Mouse (Mus musculus) gastrocnemius, adult 2 months (tissue): ENCODE results near the gene Cd3d. TPM values are rescaled to one million over a fixed set of nuclear protein-coding genes. Genes with fewer than 3 reads are reported as not detected.
"Not testable (repeated sequence)": the region's sequence is repeated elsewhere in the genome, so short reads cannot be mapped to it uniquely, and the experiment has no call there.

ENCODE experiments used
- DNase-seq: peaks from one replicate; pipeline ENCODE4 v3.0.0; 2022
- H3K27ac ChIP-seq: fragments of 200-600 bp; 2 replicates; pipeline ENCODE4 v1.8.1; 2022; ENCODE audit warnings: mild to moderate bottlenecking
- H3K4me3 ChIP-seq: fragments of 200-600 bp; 2 replicates; pipeline ENCODE4 v1.8.1; 2022; ENCODE audit warnings: mild to moderate bottlenecking, moderate library complexity
- CTCF ChIP-seq: fragments of 200-600 bp; IDR thresholded peaks from 2 replicates; pipeline ENCODE4 v1.8.1; 2022; ENCODE audit warnings: antibody characterized with exemption, mild to moderate bottlenecking, moderate library complexity
- intact Hi-C: fragments of 180-260 bp; cut with DNase I; formaldehyde crosslinking; loops from one replicate; pipeline ENCODE4 v1.15.1; 2025
- long read RNA-seq, 2 experiments: library from polyadenylated mRNA; stranded (forward); transcript quantifications; one replicate each; pipeline ENCODE4 v2.0.0; 2021
- total RNA-seq, 2 experiments: library from RNA; stranded (reverse); gene quantifications; 2 replicates each; pipeline ENCODE4 v1.2.3; 2021

Gene Cd3d
- total RNA-seq, result not detected
- long read RNA-seq, experiment 1, result 0 reads
- long read RNA-seq, experiment 2, result 0 reads

DNA sequence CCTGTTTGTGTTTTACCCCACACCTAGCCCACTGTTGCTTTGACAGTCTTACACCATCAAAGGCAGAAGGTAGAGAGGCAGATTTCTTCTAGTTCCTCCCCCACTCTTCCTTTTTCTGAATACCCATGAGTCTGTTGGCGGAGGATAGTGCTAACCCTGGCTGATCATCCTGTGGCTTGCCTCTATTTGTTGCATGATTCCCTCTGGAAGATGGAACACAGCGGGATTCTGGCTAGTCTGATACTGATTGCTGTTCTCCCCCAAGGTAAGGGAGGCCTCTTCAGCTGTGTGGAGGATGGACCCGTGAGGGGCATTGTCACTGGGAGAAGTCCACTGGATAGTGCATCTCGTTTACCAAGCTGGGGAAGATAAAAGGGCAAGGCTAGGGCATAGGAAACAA, at the start of gene Cd3d:
Gene Cd3d, plus strand, starts transcription at position 111 of the 400 bp plus-strand sequence.
- DNase-seq, result no peak
- intact Hi-C loops, result no loop called here
- Histone ChIP-seq H3K4me3 (no peak within 1 kb of the TSS), H3K27ac (no peak within 1 kb of the TSS)
- TF ChIP-seq CTCF, result no peak

DNA sequence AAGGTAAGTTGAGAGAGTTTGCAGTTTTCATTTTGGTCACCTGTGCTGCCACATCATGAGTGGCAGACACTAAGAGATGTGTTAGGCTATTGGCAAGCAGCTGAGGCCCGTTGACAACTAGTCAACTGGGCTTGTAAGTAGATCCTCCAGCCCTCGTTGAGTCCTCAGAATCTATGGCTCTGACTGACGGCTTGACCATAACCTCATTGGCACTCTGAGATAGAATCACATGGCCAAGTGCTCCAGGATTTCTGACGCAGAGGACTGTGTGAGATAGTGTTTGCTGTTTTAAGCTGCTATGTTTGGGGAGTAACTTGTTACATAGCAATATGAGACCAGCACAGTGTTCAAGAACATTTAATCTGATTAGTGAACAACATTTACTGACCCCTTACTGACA, 39.8 kb upstream of the Cd3d start:
- H3K4me3 ChIP-seq, result no peak overlapping the region
- no peak for TF ChIP-seq CTCF
- intact Hi-C loops, result no loop called here
- H3K27ac ChIP-seq, result peak overlapping the region; percentile 97
- peak; percentile 80 for DNase-seq

DNA sequence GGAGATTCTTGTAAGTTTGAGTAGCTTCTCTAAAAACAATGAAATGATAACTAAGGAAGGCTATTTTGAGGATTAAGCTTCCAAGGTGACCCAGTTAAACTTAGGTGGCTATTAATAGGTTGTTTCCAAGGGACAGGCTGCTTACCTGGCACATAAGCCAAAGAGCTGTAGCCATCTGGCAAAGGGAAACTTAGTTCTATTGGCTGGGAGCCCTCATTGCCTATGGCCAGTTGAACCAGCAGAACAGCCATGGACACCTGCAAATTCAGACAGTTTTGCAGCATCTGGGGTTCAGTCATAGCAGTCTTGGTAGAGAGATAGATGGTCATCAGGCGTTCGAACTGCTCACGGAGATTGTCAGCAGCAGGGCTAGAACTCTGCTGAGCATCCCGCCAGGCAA, 39.2 kb upstream of the Cd3d start:
- no peak for TF ChIP-seq CTCF
- intact Hi-C loops, result no loop called here
- Histone ChIP-seq H3K4me3 (peak overlapping the region; percentile 32), H3K27ac (peak overlapping the region; percentile 97)
- peak; percentile 72 for DNase-seq

DNA sequence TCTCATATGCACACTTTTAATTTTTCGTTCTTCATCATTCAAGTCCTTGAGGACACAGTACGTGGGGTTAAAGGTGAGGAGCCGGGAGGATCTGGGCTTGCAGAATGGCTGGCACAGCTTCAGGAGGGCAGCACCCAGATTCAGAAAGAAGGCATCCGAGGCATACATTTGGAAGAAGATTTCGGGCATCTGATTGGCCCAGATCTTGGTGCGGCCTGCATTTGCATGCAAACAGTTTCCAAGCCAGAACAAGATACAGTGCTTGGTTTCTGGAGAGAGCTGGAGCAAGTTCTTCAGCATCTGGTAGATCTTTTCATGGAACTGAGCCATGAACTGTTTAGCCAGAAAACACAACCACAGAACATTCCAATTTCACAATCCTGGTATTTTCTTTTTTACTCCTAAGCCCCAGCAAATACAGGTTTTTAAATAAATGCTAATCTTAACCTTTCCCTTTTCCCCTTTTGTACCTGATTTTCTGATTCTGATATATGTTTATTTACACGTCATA, 35.3 kb upstream of the Cd3d start:
- intact Hi-C loops, result no loop called here
- no peak overlapping the region for H3K4me3 ChIP-seq
- no peak for DNase-seq
- no peak for TF ChIP-seq CTCF
- H3K27ac ChIP-seq, result peak overlapping the region; percentile 97

DNA sequence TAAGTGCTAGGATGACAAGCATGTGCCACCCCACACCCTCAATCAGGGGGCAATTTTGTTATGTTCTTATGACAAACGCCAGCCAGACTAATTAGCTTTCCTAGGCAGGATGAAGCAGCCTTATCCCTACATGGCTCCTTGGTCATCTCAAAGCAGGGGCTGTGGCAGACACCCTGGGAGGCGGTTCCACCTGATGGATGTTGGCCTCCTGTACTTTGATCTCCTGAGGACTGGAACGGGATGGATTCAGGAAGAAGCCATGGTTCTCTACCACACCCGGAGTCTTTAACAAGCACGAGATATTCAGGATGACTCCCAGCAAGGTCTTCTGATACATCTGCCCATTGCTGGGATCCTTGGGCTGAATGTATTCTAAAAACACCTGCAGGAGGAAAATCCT, 33.8 kb upstream of the Cd3d start:
- H3K4me3 ChIP-seq, result no peak overlapping the region
- no peak for DNase-seq
- no peak for TF ChIP-seq CTCF
- H3K27ac ChIP-seq, result no peak overlapping the region; the same call in 1 of the 2 replicates
- intact Hi-C loops, result no loop called here

DNA sequence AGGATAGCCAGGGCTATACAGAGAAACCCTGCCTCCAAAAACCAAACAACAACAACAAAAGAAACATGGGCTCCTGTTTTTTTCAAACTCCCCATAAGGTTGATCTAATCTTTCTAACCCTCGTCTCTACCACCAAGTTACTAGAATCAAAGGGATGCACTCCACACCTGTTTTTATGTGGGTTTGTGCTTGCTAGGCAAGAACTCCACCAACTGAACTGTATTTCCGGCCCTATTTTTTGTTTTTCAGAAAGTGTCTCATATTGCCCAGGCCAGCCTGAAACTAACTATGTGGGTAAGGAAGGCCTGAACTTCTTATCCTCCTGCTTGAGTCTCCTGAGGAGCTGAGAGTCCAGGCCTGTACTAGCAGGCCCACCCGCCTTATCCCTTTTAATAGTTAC, 27.2 kb upstream of the Cd3d start:
- TF ChIP-seq CTCF, result no peak
- no peak overlapping the region for H3K27ac ChIP-seq
- no peak overlapping the region for H3K4me3 ChIP-seq
- no peak for DNase-seq
- intact Hi-C loops, result no loop called here

DNA sequence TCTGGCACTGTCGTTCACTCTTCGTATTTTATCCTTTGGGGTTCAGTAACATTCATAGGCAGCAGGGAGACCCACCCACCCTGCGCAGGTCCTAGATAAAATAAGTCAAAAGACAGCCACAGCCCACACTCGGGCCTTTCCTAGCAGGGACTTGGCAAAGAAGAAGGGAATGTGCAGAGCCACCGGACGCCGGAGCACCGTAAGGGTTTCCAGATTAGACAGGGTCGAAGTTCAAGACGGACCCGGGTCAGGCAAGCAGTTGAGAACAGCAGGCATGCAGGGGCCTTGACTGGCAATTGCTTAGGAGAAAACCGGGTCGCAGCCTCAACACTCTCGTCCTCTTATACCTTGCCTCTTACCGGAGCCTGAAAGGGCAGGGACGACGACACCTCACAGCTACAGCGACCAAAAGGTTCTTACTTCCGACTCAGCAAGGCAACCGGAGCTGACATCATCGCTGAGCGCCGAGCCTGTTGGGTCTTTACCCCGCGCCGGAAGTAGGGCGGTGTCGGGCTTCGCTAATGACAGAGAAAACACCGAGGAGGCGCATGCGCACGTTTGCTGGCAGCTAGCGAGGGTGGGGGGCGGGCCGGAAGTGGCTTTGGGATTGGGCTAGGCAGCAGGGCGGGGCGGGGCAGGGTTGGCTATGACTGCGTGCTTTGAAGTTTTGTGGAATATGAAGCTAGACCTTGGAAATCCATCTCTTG, 16.3 kb upstream of the Cd3d start, which contains the start of gene Ube4a:
Gene Ube4a, minus strand, starts transcription at position 475 of the 707 bp plus-strand sequence.
- DNase-seq, result peak; percentile 99
- peak within 1 kb of the TSS; percentile 98 for H3K27ac ChIP-seq
- peak within 1 kb of the TSS; percentile 86 for H3K4me3 ChIP-seq
- no peak for TF ChIP-seq CTCF
- intact Hi-C loops, result loop anchor here (5.0 kb wide), 1 partner anchor 43 kb away; the partner anchor contains the start of gene Atp5l

DNA sequence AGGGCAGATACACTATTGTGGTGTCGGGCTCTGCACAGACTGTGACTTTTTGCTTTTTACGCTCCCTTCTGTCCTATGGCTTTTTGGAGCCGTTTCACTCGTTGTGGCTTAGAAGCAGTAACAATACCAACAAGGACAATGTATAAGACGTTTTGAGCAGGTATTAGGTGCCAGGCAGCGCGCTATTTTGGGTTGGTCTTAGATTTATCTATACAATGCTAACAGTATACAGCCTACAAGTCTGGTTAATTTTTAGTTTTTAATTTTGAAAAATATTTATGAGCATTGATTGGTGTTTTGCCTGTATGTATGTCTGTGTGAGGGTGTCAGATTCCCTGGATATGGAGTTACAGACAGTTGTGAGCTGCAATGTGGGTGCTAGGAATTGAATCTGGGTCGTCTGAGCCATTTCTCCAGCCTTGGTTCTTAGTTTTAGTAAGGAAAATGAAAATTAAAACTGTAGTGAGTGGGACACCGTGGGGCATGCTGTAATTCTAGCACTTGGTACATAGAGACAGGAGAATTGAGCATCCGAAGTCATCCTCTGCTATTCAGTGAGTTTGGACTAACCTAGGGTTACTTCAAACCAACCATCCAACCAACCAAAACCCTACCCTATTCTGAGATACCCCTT, 15.6 kb upstream of the Cd3d start:
- Histone ChIP-seq H3K4me3 (peak overlapping the region; percentile 86), H3K27ac (peak overlapping the region; percentile 98)
- no peak for DNase-seq
- no peak for TF ChIP-seq CTCF
- intact Hi-C loops, result loop anchor here (5.0 kb wide), 1 partner anchor 44 kb away; the partner anchor contains the start of gene Atp5l

DNA sequence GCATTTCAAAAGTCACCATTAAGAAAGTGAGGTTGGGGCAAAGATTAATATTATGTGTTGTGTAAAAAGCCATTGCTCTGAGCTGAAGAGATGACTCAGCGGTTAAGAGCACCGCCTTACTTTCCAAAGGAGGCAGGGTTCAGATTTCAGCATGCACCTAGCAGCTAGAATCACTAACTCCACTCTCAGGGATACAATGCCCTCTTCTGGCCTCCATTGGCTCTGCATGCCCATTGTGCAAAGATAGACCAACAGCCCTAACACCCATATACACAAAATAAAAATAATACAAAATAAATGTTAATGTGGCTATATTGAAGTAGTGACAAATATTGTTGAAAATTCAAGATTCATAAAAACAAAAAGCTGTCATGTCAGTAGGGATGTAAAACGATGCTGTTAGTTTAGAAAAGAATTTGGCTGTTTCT, 14.8 kb upstream of the Cd3d start:
- intact Hi-C loops, result loop anchor here (1.0 to 5.0 kb wide), 2 partner anchors 45 to 131 kb away; partner anchors contain the start of gene Atp5l

DNA sequence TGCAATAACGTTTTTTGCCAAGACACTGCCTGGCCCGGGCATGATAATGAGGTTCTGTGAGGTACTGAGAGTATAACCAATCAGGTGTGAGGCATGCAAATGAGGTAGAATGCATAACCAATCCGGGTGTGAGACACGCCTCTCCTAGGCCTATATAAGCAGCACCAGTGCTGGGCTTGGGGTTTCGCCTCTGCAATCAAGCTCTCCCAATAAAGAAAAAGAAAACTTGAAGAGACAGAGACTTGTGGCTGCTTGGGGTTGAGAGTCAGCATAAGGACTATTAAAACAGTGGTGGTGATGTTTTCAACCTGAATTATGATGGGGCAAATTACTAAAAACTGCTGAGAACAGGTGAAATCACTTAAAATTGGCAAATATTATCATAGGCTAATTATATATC, 13.8 kb upstream of the Cd3d start:
- not testable (repeated sequence) for DNase-seq, H3K27ac ChIP-seq, H3K4me3 ChIP-seq
- intact Hi-C loops, result loop anchor here (1.0 to 5.0 kb wide), 2 partner anchors 45 to 131 kb away; partner anchors contain the start of gene Atp5l

More for the DNA sequence above, 14.8 kb upstream of the Cd3d start:
- Histone ChIP-seq H3K4me3 (no peak overlapping the region; the same call in 1 of the 2 replicates), H3K27ac (peak overlapping the region; percentile 98)
- TF ChIP-seq CTCF, result peak; percentile 99
- DNase-seq, result peak; percentile 86

DNA sequence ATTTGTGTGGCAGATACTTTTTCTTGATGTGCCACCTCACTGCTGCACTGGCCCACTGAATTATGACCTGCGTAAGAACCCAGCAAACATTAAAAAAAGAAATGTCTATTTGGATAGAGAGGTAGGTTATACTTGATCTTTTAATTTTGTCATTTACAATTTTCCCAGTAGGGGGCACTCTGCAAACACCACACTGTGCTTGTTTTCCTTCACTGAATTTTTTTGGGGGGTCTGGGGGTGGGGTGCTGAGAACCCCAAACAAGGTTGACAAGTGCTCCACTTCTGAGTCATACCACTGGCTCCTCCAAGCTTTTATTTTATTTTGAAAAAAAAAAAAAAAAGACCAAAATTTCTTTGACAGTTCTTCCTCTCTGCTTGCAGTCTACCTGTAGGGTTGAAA, 12.1 kb upstream of the Cd3d start:
- peak; percentile 44 for TF ChIP-seq CTCF
- intact Hi-C loops, result loop anchor here (5.0 kb wide), 1 partner anchor 47 kb away; the partner anchor contains the start of gene Atp5l

DNA sequence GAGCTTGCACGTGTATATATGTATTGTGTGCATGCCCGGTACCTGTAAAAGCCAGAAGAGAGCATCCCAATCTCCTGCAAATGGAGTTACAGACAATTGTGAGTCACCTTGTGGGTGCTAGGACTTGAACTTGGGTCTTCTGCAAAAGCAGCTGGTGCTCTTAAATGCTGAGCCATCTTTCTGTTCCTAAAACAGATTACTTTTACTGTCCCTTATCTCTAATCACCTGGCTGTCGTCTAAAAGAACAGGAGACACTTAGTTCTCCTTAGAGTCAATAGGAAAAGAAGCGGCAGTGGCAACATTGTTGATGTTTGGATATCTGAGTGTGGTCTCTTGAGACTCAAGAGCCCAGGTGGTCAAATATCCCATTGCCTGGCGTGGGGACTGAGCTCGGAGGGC, 3.8 kb upstream of the Cd3d start:
- H3K27ac ChIP-seq, result no peak overlapping the region
- intact Hi-C loops, result no loop called here
- DNase-seq, result no peak
- H3K4me3 ChIP-seq, result no peak overlapping the region
- no peak for TF ChIP-seq CTCF

More for the DNA sequence above, 12.1 kb upstream of the Cd3d start:
- H3K27ac ChIP-seq, result no peak overlapping the region
- no peak for DNase-seq
- H3K4me3 ChIP-seq, result no peak overlapping the region

DNA sequence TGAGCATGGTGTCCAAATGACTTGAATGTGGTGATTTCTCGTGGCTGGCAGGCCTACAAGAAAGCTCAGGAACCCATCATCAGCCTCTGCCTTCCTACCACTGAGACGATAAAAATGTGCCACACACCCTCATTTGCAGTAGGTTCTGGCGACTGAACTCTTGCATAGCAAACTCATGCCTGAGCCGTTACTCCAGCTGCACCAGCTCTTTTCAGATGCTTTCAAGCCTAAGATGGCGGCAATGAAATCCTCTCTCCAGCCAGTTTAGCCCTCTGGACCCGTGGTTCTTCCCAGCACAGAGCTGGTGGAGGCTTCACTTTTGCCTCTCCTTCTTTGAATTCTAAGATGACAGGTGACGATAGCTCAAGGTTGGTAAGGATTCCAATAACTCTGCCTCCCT, 1.8 kb upstream of the Cd3d start:
- no peak for DNase-seq
- TF ChIP-seq CTCF, result no peak
- H3K27ac ChIP-seq, result no peak overlapping the region
- intact Hi-C loops, result no loop called here
- H3K4me3 ChIP-seq, result no peak overlapping the region
